Mouse (Mus musculus) MEL (cell line): Measurements from ENCODE around the gene Ccdc142. TPM values are rescaled to one million over a fixed set of nuclear protein-coding genes. Genes with fewer than 3 reads are reported as not detected.
A peak's percentile ranks its signal among the peaks of the same experiment; 100 is the strongest.

Experiments
- BHLHE40 ChIP-seq: IDR thresholded peaks from 2 replicates; pipeline ENCODE4 v1.6.1; 2012; ENCODE audit warnings: low read depth, mild to moderate bottlenecking, inconsistent platforms, low read length, improper control_type of control experiment, borderline replicate concordance
- ELF1 ChIP-seq: IDR thresholded peaks from 2 replicates; pipeline ENCODE4 v1.6.1; 2014; ENCODE audit warnings: low read depth, mild to moderate bottlenecking, inconsistent platforms, low read length, improper control_type of control experiment, moderate library complexity
- EP300 ChIP-seq, 2 experiments: IDR thresholded peaks; 2 replicates each; pipeline ENCODE4 v1.6.1; 2011; ENCODE audit warnings: improper control_type of control experiment in 2 of 2, low read length in 2 of 2, low read depth in 1 of 2, mild to moderate bottlenecking in 1 of 2
- JUND ChIP-seq: IDR thresholded peaks from 2 replicates; pipeline ENCODE4 v1.6.1; 2011; ENCODE audit warnings: low read depth, mild to moderate bottlenecking, improper control_type of control experiment, low read length
- KAT2A ChIP-seq: conservative IDR thresholded peaks from 2 replicates; pipeline ENCODE4 v1.6.1; 2012; ENCODE audit warnings: low read depth, low read length, improper control_type of control experiment, inconsistent platforms
- MAX ChIP-seq: IDR thresholded peaks from 2 replicates; pipeline ENCODE4 v1.6.1; 2011; ENCODE audit warnings: low read length, improper control_type of control experiment
- MXI1 ChIP-seq: IDR thresholded peaks from 2 replicates; pipeline ENCODE4 v1.6.1; 2011; ENCODE audit warnings: mild to moderate bottlenecking, low read depth, low read length, improper control_type of control experiment
- POLR2A ChIP-seq, 2 experiments: IDR thresholded peaks; 2 replicates each; pipeline ENCODE4 v1.6.1; 2011 to 2012; ENCODE audit warnings: low read length in 2 of 2, mild to moderate bottlenecking in 2 of 2, control low read depth in 1 of 2, improper control_type of control experiment in 1 of 2, low read depth in 1 of 2, moderate library complexity in 1 of 2; ENCODE audit not compliant: control insufficient read depth in 1 of 2, insufficient read depth in 1 of 2, poor library complexity in 1 of 2
- POLR2AphosphoS2 ChIP-seq: IDR thresholded peaks from 2 replicates; pipeline ENCODE4 v1.6.1; 2011; ENCODE audit warnings: low read length, improper control_type of control experiment
- SIN3A ChIP-seq: IDR thresholded peaks from 2 replicates; pipeline ENCODE4 v1.6.1; 2012; ENCODE audit warnings: low read length, improper control_type of control experiment, inconsistent platforms
- TBP ChIP-seq: IDR thresholded peaks from 2 replicates; pipeline ENCODE4 v1.8.0; 2011; ENCODE audit warnings: low read depth, low read length, improper control_type of control experiment
- ZMIZ1 ChIP-seq: IDR thresholded peaks from 2 replicates; pipeline ENCODE4 v1.6.1; 2012; ENCODE audit warnings: low read depth, mild to moderate bottlenecking, inconsistent platforms, low read length, improper control_type of control experiment, moderate library complexity
- ZNF384 ChIP-seq: IDR thresholded peaks from 2 replicates; pipeline ENCODE4 v1.6.1; 2012; ENCODE audit warnings: low read depth, mild to moderate bottlenecking, inconsistent platforms, low read length, improper control_type of control experiment
- polyA plus RNA-seq, 2 experiments: library from polyadenylated mRNA; stranded (reverse) in 1 of 2; unstranded in 1 of 2; fragments of >175 nt in 1 of 2; fragments of >200 nt in 1 of 2; gene quantifications; 2 replicates each; pipeline versions ENCODE4 v1.2.1 to v1.2.4; 2012; ENCODE audit warnings: low replicate concordance in 2 of 2, low read depth in 1 of 2; ENCODE audit not compliant: insufficient read length in 2 of 2, insufficient read depth in 1 of 2, missing spikeins in 1 of 2
- total RNA-seq: library from RNA; depleted of rRNA; stranded (reverse); fragments of 300-350 nt; gene quantifications from 2 replicates; pipeline ENCODE4 v1.2.3, GENCODE M21; 2012; rRNA removed

Ccdc142 gene
- total and polyA plus RNA-seq, 3 experiments = 2.2 to 5.1 TPM; not detected in 1

GRCm38 (mm10) chr6:83156259-83156684 is 54.9 kb downstream of the Ccdc142 start, which contains the start of the genes Wdr54 and 1700003E16Rik (continued):
- TF ChIP-seq POLR2AphosphoS2 (no peak), ELF1 (0 out of 2 replicates have a peak, but pooled peaks have one; percentile 8), TBP (no peak), MAX (peak; percentile 73), JUND (no peak), ZNF384 (no peak), KAT2A (no peak), SIN3A (peak; percentile 89), BHLHE40 (no peak), MXI1 (peak; percentile 86), EP300 (IDR thresholded peaks at IDR 0.05; ENCODE audit: low read depth in 1 of 2, low read length in 2 of 2) (no peak), ZMIZ1 (no peak), POLR2A (IDR thresholded peaks at IDR 0.05; ENCODE audit: control insufficient read depth in 1 of 2, insufficient read depth in 1 of 2, low read depth in 1 of 2, low read length in 2 of 2, poor library complexity in 1 of 2) (peak; percentile 28 to 50; a peak in 2 of 4 replicates)
- TF ChIP-seq, all 39 proteins: peak for 9

Other genes with a start within 250 kb of the Ccdc142 start
- gene Sema4f, start 161.8 kb upstream of the Ccdc142 start, total RNA-seq = 0.03 and 0.04 TPM in 2 replicates
- under 1 TPM in 1 of 2 experiments, not detected in 1; 0.01 TPM for gene Sema4f, start 161.8 kb upstream of the Ccdc142 start, polyA plus RNA-seq
- gene M1ap, start 154.7 kb upstream of the Ccdc142 start, total RNA-seq = 3.9 and 6.2 TPM in 2 replicates
- gene M1ap, start 154.7 kb upstream of the Ccdc142 start, polyA plus RNA-seq = 1 to 10 TPM in 1 of 2 experiments, not detected in 1; 6.3 TPM
- 17.9 and 18.7 TPM in 2 replicates for gene Dok1, start 68.1 kb upstream of the Ccdc142 start, total RNA-seq
- gene Dok1, start 68.1 kb upstream of the Ccdc142 start, polyA plus RNA-seq = 10 to 100 TPM in 1 of 2 experiments, not detected in 1; 22.3 TPM
- gene Loxl3, start 67.4 kb upstream of the Ccdc142 start, total RNA-seq = 0.77 and 0.78 TPM in 2 replicates
- gene Loxl3, start 67.4 kb upstream of the Ccdc142 start, polyA plus RNA-seq = 1 to 10 TPM in 1 of 2 experiments, not detected in 1; 1.0 TPM
- gene Aup1, start 47.1 kb upstream of the Ccdc142 start, total RNA-seq = 206 and 259 TPM in 2 replicates
- gene Aup1, start 47.1 kb upstream of the Ccdc142 start, polyA plus RNA-seq = 100 to 1,000 TPM in 1 of 2 experiments, not detected in 1; 500 TPM
- gene Htra2, start 46.3 kb upstream of the Ccdc142 start, total RNA-seq = 95.1 and 107 TPM in 2 replicates
- gene Htra2, start 46.3 kb upstream of the Ccdc142 start, polyA plus RNA-seq = 100 to 1,000 TPM in 1 of 2 experiments, not detected in 1; 133 TPM
- gene Dqx1, start 43.8 kb upstream of the Ccdc142 start, total RNA-seq = 1.3 TPM in 2 replicates
- 1 to 10 TPM in 1 of 2 experiments, not detected in 1; 3.4 TPM for gene Dqx1, start 43.8 kb upstream of the Ccdc142 start, polyA plus RNA-seq
- gene Tlx2, start 31.3 kb upstream of the Ccdc142 start, total RNA-seq = not detected in 2 replicates
- gene Tlx2, start 31.3 kb upstream of the Ccdc142 start, polyA plus RNA-seq = not detected
- gene Pcgf1, start 23.7 kb upstream of the Ccdc142 start, total RNA-seq = 18.2 and 19.2 TPM in 2 replicates
- gene Pcgf1, start 23.7 kb upstream of the Ccdc142 start, polyA plus RNA-seq = 10 to 100 TPM in 1 of 2 experiments, not detected in 1; 25.2 TPM
- 0.23 and 0.58 TPM in 2 replicates for gene Lbx2, start 15.2 kb upstream of the Ccdc142 start, total RNA-seq
- gene Lbx2, start 15.2 kb upstream of the Ccdc142 start, polyA plus RNA-seq = under 1 TPM in 1 of 2 experiments, not detected in 1; 0.85 TPM
- 2.2 and 2.5 TPM in 2 replicates for gene Gm42688, start within 50 bp of the Ccdc142 start, total RNA-seq
- 1 to 10 TPM in 1 of 2 experiments, not detected in 1; 4.8 TPM for gene Gm42688, start within 50 bp of the Ccdc142 start, polyA plus RNA-seq
- gene Mrpl53, start 7.4 kb downstream of the Ccdc142 start, total RNA-seq = 91.3 and 93.7 TPM in 2 replicates
- gene Mrpl53, start 7.4 kb downstream of the Ccdc142 start, polyA plus RNA-seq = 10 to 100 TPM in 1 of 2 experiments, not detected in 1; 63.8 TPM
- gene Mogs, start 13.9 kb downstream of the Ccdc142 start, total RNA-seq = 167 and 209 TPM in 2 replicates
- gene Mogs, start 13.9 kb downstream of the Ccdc142 start, polyA plus RNA-seq = 100 to 1,000 TPM in 1 of 2 experiments, not detected in 1; 150 TPM
- gene Wbp1, start 20.0 kb downstream of the Ccdc142 start, total RNA-seq = 35.0 and 42.4 TPM in 2 replicates
- gene Wbp1, start 20.0 kb downstream of the Ccdc142 start, polyA plus RNA-seq = 10 to 100 TPM in 1 of 2 experiments, not detected in 1; 72.8 TPM
- gene Ino80b, start 23.8 kb downstream of the Ccdc142 start, total RNA-seq = 25.8 and 30.6 TPM in 2 replicates
- 10 to 100 TPM in 1 of 2 experiments, not detected in 1; 40.9 TPM for gene Ino80b, start 23.8 kb downstream of the Ccdc142 start, polyA plus RNA-seq
- gene Rtkn, start 33.9 kb downstream of the Ccdc142 start, total RNA-seq = 5.2 and 5.4 TPM in 2 replicates
- 1 to 10 TPM in 1 of 2 experiments, not detected in 1; 8.3 TPM for gene Rtkn, start 33.9 kb downstream of the Ccdc142 start, polyA plus RNA-seq
- gene Wdr54, start 54.8 kb downstream of the Ccdc142 start, total RNA-seq = 3.2 and 3.4 TPM in 2 replicates
- gene Wdr54, start 54.8 kb downstream of the Ccdc142 start, polyA plus RNA-seq = 1 to 10 TPM in 1 of 2 experiments, not detected in 1; 4.6 TPM
- gene 1700003E16Rik, start 54.8 kb downstream of the Ccdc142 start, total RNA-seq = 0.15 and 0.23 TPM in 2 replicates
- under 1 TPM in 1 of 2 experiments, not detected in 1; 0.50 TPM for gene 1700003E16Rik, start 54.8 kb downstream of the Ccdc142 start, polyA plus RNA-seq
- 21.9 and 23.3 TPM in 2 replicates for gene Dctn1, start 64.3 kb downstream of the Ccdc142 start, total RNA-seq
- gene Dctn1, start 64.3 kb downstream of the Ccdc142 start, polyA plus RNA-seq = 10 to 100 TPM in 1 of 2 experiments, not detected in 1; 81.9 TPM
- 0.04 and 0.07 TPM in 2 replicates for gene Slc4a5, start 118.2 kb downstream of the Ccdc142 start, total RNA-seq
- not detected for gene Slc4a5, start 118.2 kb downstream of the Ccdc142 start, polyA plus RNA-seq
- 80.5 and 155 TPM in 2 replicates for gene Mthfd2, start 224.3 kb downstream of the Ccdc142 start, total RNA-seq
- 100 to 1,000 TPM; 219 to 558 TPM for gene Mthfd2, start 224.3 kb downstream of the Ccdc142 start, polyA plus RNA-seq
- 71.2 and 74.7 TPM in 2 replicates for gene Mob1a, start 224.4 kb downstream of the Ccdc142 start, total RNA-seq
- 100 to 1,000 TPM in 1 of 2 experiments, 10 to 100 TPM in 1; 57.0 to 120 TPM for gene Mob1a, start 224.4 kb downstream of the Ccdc142 start, polyA plus RNA-seq
- 48.3 and 55.2 TPM in 2 replicates for gene Bola3, start 247.5 kb downstream of the Ccdc142 start, total RNA-seq
- 100 to 1,000 TPM in 1 of 2 experiments, not detected in 1; 211 TPM for gene Bola3, start 247.5 kb downstream of the Ccdc142 start, polyA plus RNA-seq